8 mouse cellular contexts compared by ENCODE assay signal in genomic region chrX:152016151-152017145, GRCm38 (mm10). TPM values are rescaled to one million over a fixed set of nuclear protein-coding genes. Genes with fewer than 3 reads are reported as not detected.
A peak's percentile ranks its signal among the peaks of the same experiment; 100 is the strongest.
DNase-seq lines count a peak whose midpoint lies in the region; ATAC-seq and TF ChIP-seq lines count a peak whose summit lies in the region.

Gene Ribc1, minus strand, starts transcription at chrX:152016295.
Gene Smc1a, plus strand, starts transcription at chrX:152016428.

- WGBS in forebrain, postnatal 0 days = 25% methylated on average over 64 of the region's 64 CpGs
- 18% methylated on average over 64 of the region's 64 CpGs for WGBS in lung, embryonic 16.5 days

- no peaks in the 10 kb centered on the region for H3K27me3 ChIP-seq in G1E (ENCODE audit: insufficient read depth, low read length)
- no peaks in the 10 kb centered on the region for H3K27me3 ChIP-seq in forebrain, postnatal 0 days (ENCODE audit: insufficient read depth, low read length)
- H3K27me3 ChIP-seq in lung, embryonic 16.5 days (ENCODE audit: control insufficient read depth, insufficient read depth, low read depth, low read length) = peaks cover 7% of the 10 kb centered on the region; the same call in 1 of the 2 replicates

- peaks cover 16% of the 10 kb centered on the region for H3K4me1 ChIP-seq in G1E (ENCODE audit: insufficient read depth, low read depth, low read length)
- no peaks in the 10 kb centered on the region for H3K4me1 ChIP-seq in forebrain, postnatal 0 days (ENCODE audit: insufficient read depth)
- H3K4me1 ChIP-seq in lung, embryonic 16.5 days (replicated peaks; ENCODE audit: control insufficient read depth, insufficient read depth, low read length) = no peaks in the 10 kb centered on the region

- H3K36me3 ChIP-seq in G1E (replicated peaks) = peaks cover 12% of the 10 kb centered on the region
- H3K36me3 ChIP-seq in forebrain, postnatal 0 days (ENCODE audit: insufficient read depth) = no peaks in the 10 kb centered on the region
- H3K36me3 ChIP-seq in lung, embryonic 16.5 days (ENCODE audit: control insufficient read depth, insufficient read depth, low read length) = no peaks in the 10 kb centered on the region

- no peak for TF ChIP-seq CTCF in G1E (IDR thresholded peaks at IDR 0.05; ENCODE audit: low read depth, low read length)
- TF ChIP-seq CTCF in forebrain, postnatal 0 days (IDR thresholded peaks at IDR 0.05; ENCODE audit: low read depth) = no peak

- H3K4me2 ChIP-seq in forebrain, postnatal 0 days (ENCODE audit: low read depth) = peak within 1 kb of the TSS; percentile 49
- peak within 1 kb of the TSS; percentile 68 for H3K4me2 ChIP-seq in lung, embryonic 16.5 days (ENCODE audit: low read depth, low read length)

- H3K9ac ChIP-seq in forebrain, postnatal 0 days = peak within 1 kb of the TSS; percentile 60
- H3K9ac ChIP-seq in lung, embryonic 16.5 days (ENCODE audit: low read length) = peak within 1 kb of the TSS; percentile 78

- peak; percentile 68 for DNase-seq in G1E (ENCODE audit: low spot score)
- DNase-seq in cerebellum, adult 18-20 months = peak; percentile 86 to 87
- DNase-seq in forebrain, postnatal 0 days = peak; percentile 95
- peak; percentile 90 for DNase-seq in layer of hippocampus, adult 9-10 months (ENCODE audit: low spot score)
- peak; percentile 53 for DNase-seq in ovary, postnatal 10 days (ENCODE audit: low spot score)
- peak; percentile 74 to 83 for DNase-seq in thymus, postnatal 10 days (ENCODE audit: low spot score in 2 of 2)

- no peaks in the 10 kb centered on the region for H3K9me3 ChIP-seq in G1E (replicated peaks)
- no peaks in the 10 kb centered on the region for H3K9me3 ChIP-seq in forebrain, postnatal 0 days (ENCODE audit: low read length)
- no peaks in the 10 kb centered on the region for H3K9me3 ChIP-seq in lung, embryonic 16.5 days (ENCODE audit: control insufficient read depth, low read length)

- peak within 1 kb of the TSS; percentile 91 for H3K27ac ChIP-seq in forebrain, postnatal 0 days (ENCODE audit: low read depth, low read length)
- H3K27ac ChIP-seq in lung, embryonic 16.5 days (ENCODE audit: low read length) = peak within 1 kb of the TSS; percentile 96

- peak; percentile 90 for ATAC-seq in G1E (ENCODE audit: extremely low read depth, insufficient number of reproducible peaks, low FRiP score, poor library complexity, severe bottlenecking)
- peak; percentile 98 for ATAC-seq in forebrain, postnatal 0 days
- peak; percentile 91 to 94 for ATAC-seq in hematopoietic stem cell, adult 5-6 weeks (replicated peaks in 1 of 2; ENCODE audit: insufficient read depth in 1 of 2, low FRiP score in 2 of 2, low TSS enrichment in 1 of 2, low read depth in 1 of 2, poor library complexity in 2 of 2, severe bottlenecking in 2 of 2)
- peak; percentile 98 for ATAC-seq in lung, embryonic 16.5 days (ENCODE audit: low read depth)

- peak within 1 kb of the TSS; percentile 74 for H3K4me3 ChIP-seq in G1E (ENCODE audit: low read depth, low read length)
- H3K4me3 ChIP-seq in forebrain, postnatal 0 days (ENCODE audit: low read depth, low read length) = peak within 1 kb of the TSS; percentile 54
- H3K4me3 ChIP-seq in lung, embryonic 16.5 days (ENCODE audit: low read length) = peak within 1 kb of the TSS; percentile 66

RNA-seq across cellular contexts. Expression of gene Ribc1, which starts in this region (rescaled TPM):
- total RNA-seq in G1E (2014; fragmentation: Nextera tagmentation) (8.6 and 10.7 TPM in 2 replicates), G1E (2017) (3.7 and 4.0 TPM in 2 replicates)
- polyA plus RNA-seq in G1E (2012) = 1.8 and 2.1 TPM in 2 replicates
- 0.71 and 0.85 TPM in 2 replicates for total RNA-seq in forebrain, postnatal 0 days (2014; rRNA removed)
- 1.1 and 1.2 TPM in 2 replicates for polyA plus RNA-seq in forebrain, postnatal 0 days (2015; fragmentation: Nextera tagmentation; extraction: Ambion mirVana)
- 1.8 and 1.9 TPM in 2 replicates for total RNA-seq in hematopoietic stem cell, adult 5-6 weeks (2017)
- polyA plus RNA-seq in lung, embryonic 16.5 days (2015; fragmentation: Nextera tagmentation; extraction: Ambion mirVana) = 4.1 and 4.6 TPM in 2 replicates

RNA-seq across cellular contexts. Expression of gene Smc1a, which starts in this region (rescaled TPM):
- 150 and 164 TPM in 2 replicates for total RNA-seq in G1E (2014; fragmentation: Nextera tagmentation)
- 138 and 179 TPM in 2 replicates for total RNA-seq in G1E (2017)
- polyA plus RNA-seq in G1E (2012) = 14.0 and 17.2 TPM in 2 replicates
- total RNA-seq in forebrain, postnatal 0 days (2014; rRNA removed) = 39.5 and 47.5 TPM in 2 replicates
- polyA plus RNA-seq in forebrain, postnatal 0 days (2015; fragmentation: Nextera tagmentation; extraction: Ambion mirVana) = 55.0 and 59.0 TPM in 2 replicates
- 363 and 450 TPM in 2 replicates for total RNA-seq in hematopoietic stem cell, adult 5-6 weeks (2017)
- polyA plus RNA-seq in lung, embryonic 16.5 days (2015; fragmentation: Nextera tagmentation; extraction: Ambion mirVana) = 111 and 119 TPM in 2 replicates

Comparison
In these comparisons a context has a peak if more than half of its experiments do, and no peak if none do; other contexts are left out.
1. Peak in every context shown above with its lines: DNase-seq, ATAC-seq, H3K4me3 ChIP-seq and H3K27ac ChIP-seq.